Mouse (Mus musculus): ENCODE results near the gene St3gal6. TPM values are rescaled to one million over a fixed set of nuclear protein-coding genes. Genes with fewer than 3 reads are reported as not detected.
A peak's percentile ranks its signal among the peaks of the same experiment; 100 is the strongest.
"Not testable (repeated sequence)": the region's sequence is repeated elsewhere in the genome, so short reads cannot be mapped to it uniquely, and the experiment has no call there.

St3gal6 gene
- total and polyA plus RNA-seq, 3 experiments: 33.7 to 47.0 (median 37.7) TPM

- TF ChIP-seq POLR2A (IDR thresholded peaks at IDR 0.05; ENCODE audit: insufficient read depth, low read depth, low read length): no peak
- peak; percentile 82 for TF ChIP-seq CTCF (IDR thresholded peaks at IDR 0.05)
- no peak overlapping the region for H3K9ac ChIP-seq (ENCODE audit: low read depth, low read length)
- H3K27me3 ChIP-seq (ENCODE audit: control insufficient read depth, insufficient read depth, low read length): no peaks in the 10 kb centered on the region
- no peak overlapping the region for H3K4me3 ChIP-seq
- intact Hi-C loops (cut with DNase I): loop anchor here (5.0 kb wide), 2 partner anchors 35 to 60 kb away; partner anchors contain the start of gene St3gal6
- H3K79me2 ChIP-seq (replicated peaks; ENCODE audit: control insufficient read depth, insufficient read depth, low read length): no peaks in the 10 kb centered on the region
- no peaks in the 10 kb centered on the region for H3K36me3 ChIP-seq (ENCODE audit: control insufficient read depth, insufficient read depth, low read length)
- DNase-seq: no peak
- no peak overlapping the region for H3K27ac ChIP-seq
- peaks cover 3% of the 10 kb centered on the region for H3K4me1 ChIP-seq (ENCODE audit: control insufficient read depth, insufficient read depth, low read length)
- 84% methylated on average over 2 of the region's 2 CpGs for WGBS
These were observed 62.1 kb downstream of the St3gal6 start for GRCm38 (mm10) chr16:58461856-58462518.

GRCm38 (mm10) chr16:58460386-58460785 is 63.7 kb downstream of the St3gal6 start:
- no peak for DNase-seq
- intact Hi-C loops (cut with DNase I): loop anchor here (5.0 kb wide), 2 partner anchors 37 to 62 kb away; partner anchors contain the start of gene St3gal6
- WGBS: 64% methylated on average over 10 of the region's 10 CpGs
- no peaks in the 10 kb centered on the region; the same call in 1 of the 2 replicates for H3K36me3 ChIP-seq (ENCODE audit: control insufficient read depth, insufficient read depth, low read length)
- H3K4me1 ChIP-seq (ENCODE audit: control insufficient read depth, insufficient read depth, low read length): peaks cover 3% of the 10 kb centered on the region
- TF ChIP-seq POLR2A (IDR thresholded peaks at IDR 0.05; ENCODE audit: insufficient read depth, low read depth, low read length): no peak
- TF ChIP-seq CTCF (IDR thresholded peaks at IDR 0.05): no peak
- no peak for TF ChIP-seq EP300 (IDR thresholded peaks at IDR 0.05; ENCODE audit: insufficient read depth, low read depth, low read length)
- no peak overlapping the region for H3K9ac ChIP-seq (ENCODE audit: low read depth, low read length)
- H3K27ac ChIP-seq: peak overlapping the region; percentile 47
- no peaks in the 10 kb centered on the region for H3K27me3 ChIP-seq (ENCODE audit: control insufficient read depth, insufficient read depth, low read length)
- no peaks in the 10 kb centered on the region for H3K79me2 ChIP-seq (replicated peaks; ENCODE audit: control insufficient read depth, insufficient read depth, low read length)
- no peak overlapping the region for H3K4me3 ChIP-seq

- not testable (repeated sequence) for DNase-seq; H3K4me1 ChIP-seq (ENCODE audit: control insufficient read depth, insufficient read depth, low read length); H3K27me3 ChIP-seq (ENCODE audit: control insufficient read depth, insufficient read depth, low read length); H3K9ac ChIP-seq (ENCODE audit: low read depth, low read length); H3K4me3 ChIP-seq; H3K36me3 ChIP-seq (ENCODE audit: control insufficient read depth, insufficient read depth, low read length); H3K79me2 ChIP-seq (replicated peaks; ENCODE audit: control insufficient read depth, insufficient read depth, low read length)
- 19% methylated on average over 3 of the region's 3 CpGs for WGBS
- intact Hi-C loops (cut with DNase I): loop anchor here (5.0 to 10.0 kb wide), 5 partner anchors 37 to 825 kb away; partner anchors contain the start of genes Cldnd1 and St3gal6
- peak overlapping the region; percentile 47 for H3K27ac ChIP-seq
These were observed 64.1 kb downstream of the St3gal6 start for GRCm38 (mm10) chr16:58459966-58460365.

DNA sequence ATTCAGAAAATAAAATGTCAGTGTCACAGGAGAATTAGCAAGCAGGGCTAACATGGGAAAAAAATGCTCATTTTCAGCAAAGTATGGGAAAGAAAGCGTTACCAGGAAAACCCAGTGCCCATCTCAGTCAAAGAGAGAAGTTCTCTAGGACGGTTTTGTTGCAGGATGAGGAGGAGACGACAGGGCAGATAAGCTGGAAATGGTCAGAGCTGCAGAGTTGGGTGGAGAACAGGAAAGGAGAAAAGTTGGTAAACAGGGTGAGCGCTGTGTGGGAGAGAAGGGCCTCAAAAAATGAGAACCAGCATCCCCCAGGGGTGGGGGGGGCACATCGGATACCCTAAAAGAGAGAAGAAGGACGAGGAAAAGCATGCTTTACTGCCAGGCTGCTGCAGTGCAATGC is 67.1 kb downstream of the St3gal6 start:
- TF ChIP-seq EP300 (IDR thresholded peaks at IDR 0.05; ENCODE audit: insufficient read depth, low read depth, low read length) (no peak), CTCF (IDR thresholded peaks at IDR 0.05) (no peak), POLR2A (IDR thresholded peaks at IDR 0.05; ENCODE audit: insufficient read depth, low read depth, low read length) (no peak)
- Histone ChIP-seq H3K9ac (ENCODE audit: low read depth, low read length) (no peak overlapping the region), H3K4me3 (no peak overlapping the region), H3K27me3 (ENCODE audit: control insufficient read depth, insufficient read depth, low read length) (no peaks in the 10 kb centered on the region), H3K4me1 (ENCODE audit: control insufficient read depth, insufficient read depth, low read length) (peaks cover 7% of the 10 kb centered on the region), H3K27ac (no peak overlapping the region), H3K79me2 (replicated peaks; ENCODE audit: control insufficient read depth, insufficient read depth, low read length) (no peaks in the 10 kb centered on the region), H3K36me3 (ENCODE audit: control insufficient read depth, insufficient read depth, low read length) (no peaks in the 10 kb centered on the region; the same call in 1 of the 2 replicates)
- no peak for DNase-seq
- intact Hi-C loops (cut with DNase I): loop anchor here (5.0 to 10.0 kb wide), 3 partner anchors 205 to 822 kb away; partner anchors contain the start of gene Cldnd1
- WGBS: 52% methylated on average over 6 of the region's 6 CpGs

- Histone ChIP-seq H3K27me3 (ENCODE audit: control insufficient read depth, insufficient read depth, low read length) (no peaks in the 10 kb centered on the region), H3K4me1 (ENCODE audit: control insufficient read depth, insufficient read depth, low read length) (peaks cover 7% of the 10 kb centered on the region), H3K9ac (ENCODE audit: low read depth, low read length) (no peak overlapping the region), H3K36me3 (ENCODE audit: control insufficient read depth, insufficient read depth, low read length) (no peaks in the 10 kb centered on the region; the same call in 1 of the 2 replicates), H3K27ac (no peak overlapping the region), H3K79me2 (replicated peaks; ENCODE audit: control insufficient read depth, insufficient read depth, low read length) (no peaks in the 10 kb centered on the region), H3K4me3 (no peak overlapping the region)
- intact Hi-C loops (cut with DNase I): loop anchor here (5.0 to 10.0 kb wide), 3 partner anchors 206 to 822 kb away; partner anchors contain the start of gene Cldnd1
- TF ChIP-seq POLR2A (IDR thresholded peaks at IDR 0.05; ENCODE audit: insufficient read depth, low read depth, low read length) (no peak), EP300 (IDR thresholded peaks at IDR 0.05; ENCODE audit: insufficient read depth, low read depth, low read length) (no peak), CTCF (IDR thresholded peaks at IDR 0.05) (no peak)
- 86% methylated on average over 5 of the region's 5 CpGs for WGBS
- no peak for DNase-seq
These were observed 67.6 kb downstream of the St3gal6 start for GRCm38 (mm10) chr16:58456445-58456844.

DNA sequence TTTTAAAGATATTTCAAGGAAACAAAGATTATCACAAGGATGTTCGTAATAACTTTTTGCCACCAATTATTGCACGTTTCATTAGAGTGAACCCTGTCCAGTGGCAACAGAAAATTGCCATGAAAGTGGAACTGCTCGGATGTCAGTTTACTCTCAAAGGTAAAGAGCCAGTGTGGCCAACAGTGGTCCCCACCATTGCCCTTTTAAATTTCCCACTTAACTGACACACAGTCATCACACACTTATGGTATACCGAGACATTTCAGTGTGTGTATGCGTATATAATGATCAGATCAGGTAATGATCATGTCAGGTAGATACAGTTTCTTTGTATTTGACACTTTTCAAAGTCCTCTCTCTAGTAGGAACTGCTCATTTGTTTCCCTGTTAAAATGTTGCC is 68.9 kb downstream of the St3gal6 start:
- 82% methylated on average over 5 of the region's 5 CpGs for WGBS
- H3K36me3 ChIP-seq (ENCODE audit: control insufficient read depth, insufficient read depth, low read length): no peaks in the 10 kb centered on the region; the same call in 1 of the 2 replicates
- DNase-seq: no peak
- no peaks in the 10 kb centered on the region for H3K27me3 ChIP-seq (ENCODE audit: control insufficient read depth, insufficient read depth, low read length)
- no peaks in the 10 kb centered on the region for H3K79me2 ChIP-seq (replicated peaks; ENCODE audit: control insufficient read depth, insufficient read depth, low read length)
- no peak overlapping the region for H3K4me3 ChIP-seq
- intact Hi-C loops (cut with DNase I): loop anchor here (5.0 to 10.0 kb wide), 3 partner anchors 207 to 820 kb away; partner anchors contain the start of gene Cldnd1
- H3K4me1 ChIP-seq (ENCODE audit: control insufficient read depth, insufficient read depth, low read length): peaks cover 7% of the 10 kb centered on the region
- no peak for TF ChIP-seq EP300 (IDR thresholded peaks at IDR 0.05; ENCODE audit: insufficient read depth, low read depth, low read length)
- TF ChIP-seq POLR2A (IDR thresholded peaks at IDR 0.05; ENCODE audit: insufficient read depth, low read depth, low read length): no peak
- TF ChIP-seq CTCF (IDR thresholded peaks at IDR 0.05): no peak
- H3K27ac ChIP-seq: no peak overlapping the region
- no peak overlapping the region for H3K9ac ChIP-seq (ENCODE audit: low read depth, low read length)

Data from heart, adult 2 months (tissue).